Comparison of ENCODE assay signal across 17 mouse cellular contexts in the genomic region with DNA sequence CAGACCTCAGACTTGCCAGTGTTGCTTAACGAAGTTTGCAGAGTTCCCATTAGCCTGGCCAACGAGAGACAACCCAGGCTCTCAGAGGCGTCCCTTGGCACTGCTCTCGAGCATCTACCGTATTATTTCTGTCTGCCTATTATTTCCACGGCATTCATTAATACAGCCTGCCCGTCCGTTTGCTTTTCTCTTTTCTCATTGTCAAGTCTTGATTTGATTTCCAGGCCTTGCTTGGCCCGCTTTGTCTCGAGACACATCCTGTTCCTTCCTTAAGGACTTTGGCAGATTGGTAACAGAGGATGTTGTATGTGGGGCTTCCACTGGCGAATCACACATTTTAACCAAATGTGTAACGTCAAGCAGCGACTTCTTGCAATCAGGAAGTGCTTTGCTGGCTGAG. TPM values are rescaled to one million over a fixed set of nuclear protein-coding genes. Genes with fewer than 3 reads are reported as not detected.
A peak's percentile ranks its signal among the peaks of the same experiment; 100 is the strongest.
DNase-seq lines count a peak whose midpoint lies in the region; ATAC-seq and TF ChIP-seq lines count a peak whose summit lies in the region.
"Had no signal": no experiment of that assay in that cellular context is flagged by ENCODE, and none has a peak within 500 bp of the region (broad histone marks: within the 10 kb centered on the region; RNA-seq: fewer than 3 reads in every experiment).

No protein-coding gene starts in this region.

- intact Hi-C loops in left cerebral cortex, postnatal 10 days (cut with DNase I), result loop anchor here (1.0 kb wide), 1 partner anchor 29 kb away; no protein-coding TSS in a partner anchor

- no peak for ATAC-seq in hindbrain, postnatal 0 days
- no peak for ATAC-seq in limb, embryonic 14.5 days (ENCODE audit: low FRiP score, low read depth)
- ATAC-seq: forebrain, embryonic 16.5 days had no signal

- H3K4me1 ChIP-seq in hindbrain, embryonic 10.5 days (replicated peaks), result peaks cover 9% of the 10 kb centered on the region; the same call in 1 of the 2 replicates
- no peaks in the 10 kb centered on the region for H3K4me1 ChIP-seq in hindbrain, postnatal 0 days (ENCODE audit: insufficient read depth, low read length)
- H3K4me1 ChIP-seq in limb, embryonic 14.5 days (ENCODE audit: control insufficient read depth, insufficient read depth, low read length), result peaks cover 9% of the 10 kb centered on the region
- H3K4me1 ChIP-seq: liver, embryonic 15.5 days; midbrain, embryonic 12.5 days had no signal

- TF ChIP-seq CTCF in hindbrain, postnatal 0 days (IDR thresholded peaks at IDR 0.05; ENCODE audit: low read depth), result no peak

- H3K27me3 ChIP-seq in hindbrain, embryonic 10.5 days (ENCODE audit: insufficient read depth, poor library complexity, severe bottlenecking), result no peaks in the 10 kb centered on the region
- H3K27me3 ChIP-seq in hindbrain, postnatal 0 days (ENCODE audit: insufficient read depth, low read length), result no peaks in the 10 kb centered on the region
- no peaks in the 10 kb centered on the region for H3K27me3 ChIP-seq in limb, embryonic 14.5 days (ENCODE audit: control insufficient read depth, insufficient read depth, low read length)
- H3K27me3 ChIP-seq: heart, embryonic 13.5 days; liver, embryonic 15.5 days; midbrain, embryonic 12.5 days had no signal

- WGBS in hindbrain, embryonic 10.5 days, result 80% methylated on average over 13 of the region's 13 CpGs
- WGBS in hindbrain, postnatal 0 days, result 39% methylated on average over 13 of the region's 13 CpGs
- WGBS in limb, embryonic 14.5 days, result 63% methylated on average over 13 of the region's 13 CpGs

- TF ChIP-seq POLR2A in limb, embryonic 14.5 days (IDR thresholded peaks at IDR 0.05; ENCODE audit: borderline replicate concordance, extremely low read depth, insufficient read depth, insufficient read length), result no peak

- H3K9me3 ChIP-seq in hindbrain, embryonic 10.5 days, result no peaks in the 10 kb centered on the region
- H3K9me3 ChIP-seq in hindbrain, postnatal 0 days (ENCODE audit: low read length), result no peaks in the 10 kb centered on the region
- no peaks in the 10 kb centered on the region for H3K9me3 ChIP-seq in limb, embryonic 14.5 days (ENCODE audit: control insufficient read depth, low read length)
- H3K9me3 ChIP-seq: heart, embryonic 13.5 days; liver, embryonic 15.5 days; midbrain, embryonic 12.5 days had no signal

- H3K36me3 ChIP-seq in hindbrain, embryonic 10.5 days, result no peaks in the 10 kb centered on the region
- H3K36me3 ChIP-seq in hindbrain, postnatal 0 days (ENCODE audit: insufficient read depth, low read length), result no peaks in the 10 kb centered on the region
- no peaks in the 10 kb centered on the region for H3K36me3 ChIP-seq in limb, embryonic 14.5 days (ENCODE audit: control insufficient read depth, insufficient read depth, low read length)
- H3K36me3 ChIP-seq: heart, embryonic 13.5 days; liver, embryonic 15.5 days; midbrain, embryonic 12.5 days had no signal

- DNase-seq in hindbrain, embryonic 10.5 days (ENCODE audit: low spot score), result no peak
- no peak for DNase-seq in hindbrain, postnatal 0 days (ENCODE audit: low spot score)
- peak; percentile 71 to 87 for DNase-seq in heart, adult 9 months (ENCODE audit: low spot score in 2 of 2)
- no peak for DNase-seq in limb, embryonic 14.5 days (ENCODE audit: low spot score)
- DNase-seq in right cerebral cortex, postnatal 4 days, result no peak
- no peak for DNase-seq in left cerebral cortex, postnatal 10 days (ENCODE audit: extremely low spot score in 1 of 2, low spot score in 2 of 2)
- no peak for DNase-seq in thymus, postnatal 0 days (ENCODE audit: low spot score)
- DNase-seq in right cerebral cortex, adult 18-20 months, result no peak
- DNase-seq: cerebellum, adult 11 months; left cerebral cortex, postnatal 4 days had no signal

- peak overlapping the region; percentile 46; the same call in 1 of the 2 replicates for H3K27ac ChIP-seq in hindbrain, embryonic 10.5 days
- no peak overlapping the region for H3K27ac ChIP-seq in hindbrain, postnatal 0 days
- 0 out of 2 replicates have a peak overlapping the region, but pooled peaks have one; percentile 9 for H3K27ac ChIP-seq in limb, embryonic 14.5 days (replicated peaks; ENCODE audit: low read depth, low read length)
- H3K27ac ChIP-seq: heart, embryonic 13.5 days; liver, embryonic 15.5 days; midbrain, embryonic 12.5 days had no signal

- no peak overlapping the region for H3K9ac ChIP-seq in hindbrain, postnatal 0 days (replicated peaks; ENCODE audit: low read length)
- no peak overlapping the region for H3K9ac ChIP-seq in limb, embryonic 14.5 days (ENCODE audit: low read depth, low read length, severe bottlenecking)
- H3K9ac ChIP-seq: heart, embryonic 13.5 days; liver, embryonic 15.5 days; midbrain, embryonic 12.5 days had no signal

- H3K4me2 ChIP-seq in hindbrain, postnatal 0 days (ENCODE audit: low read depth, low read length), result no peak overlapping the region
- no peak overlapping the region for H3K4me2 ChIP-seq in limb, embryonic 14.5 days (replicated peaks; ENCODE audit: low read depth, low read length, severe bottlenecking)
- H3K4me2 ChIP-seq: heart, embryonic 13.5 days; liver, embryonic 15.5 days; midbrain, embryonic 12.5 days had no signal

- H3K4me3 ChIP-seq in hindbrain, embryonic 10.5 days, result no peak overlapping the region
- no peak overlapping the region for H3K4me3 ChIP-seq in hindbrain, postnatal 0 days (ENCODE audit: low read length)
- H3K4me3 ChIP-seq in limb, embryonic 14.5 days (replicated peaks; ENCODE audit: low read length), result no peak overlapping the region
- H3K4me3 ChIP-seq: heart, embryonic 13.5 days; liver, embryonic 15.5 days; midbrain, embryonic 12.5 days had no signal

RNA-seq across cellular contexts. Expression of gene Chd9, which starts 13.2 kb away (rescaled TPM):
- polyA plus RNA-seq in hindbrain, embryonic 10.5 days (2016; fragmentation: Nextera tagmentation; extraction: Ambion mirVana), result 38.0 and 40.2 TPM in 2 replicates
- total RNA-seq in hindbrain, postnatal 0 days (2014; rRNA removed), result 87.2 and 112 TPM in 2 replicates
- polyA plus RNA-seq in hindbrain, postnatal 0 days (2015; fragmentation: Nextera tagmentation; extraction: Ambion mirVana), result 103 and 106 TPM in 2 replicates
- polyA plus RNA-seq in limb, embryonic 14.5 days (2012; rRNA removed), result 97.2 and 127 TPM in 2 replicates
- 143 and 153 TPM in 2 replicates for polyA plus RNA-seq in limb, embryonic 14.5 days (2014; fragmentation: Nextera tagmentation; extraction: Ambion mirVana)
- 100 to 1,000 TPM in 1 of 2 experiments, 10 to 100 TPM in 1; 97.6 to 104 TPM for total RNA-seq in left cerebral cortex, postnatal 10 days (2021)
- 148 and 160 TPM in 2 replicates for polyA plus RNA-seq in thymus, postnatal 0 days (2015; fragmentation: Nextera tagmentation; extraction: Ambion mirVana)

RNA-seq across cellular contexts. Expression of gene Gm19935, which starts 24.1 kb away (rescaled TPM):
- polyA plus RNA-seq in hindbrain, embryonic 10.5 days (2016; fragmentation: Nextera tagmentation; extraction: Ambion mirVana), result 0.16 and 0.73 TPM in 2 replicates
- 2.0 and 7.2 TPM in 2 replicates for total RNA-seq in hindbrain, postnatal 0 days (2014; rRNA removed)
- polyA plus RNA-seq in hindbrain, postnatal 0 days (2015; fragmentation: Nextera tagmentation; extraction: Ambion mirVana), result 3.9 and 5.5 TPM in 2 replicates
- not detected in 2 replicates for polyA plus RNA-seq in limb, embryonic 14.5 days (2012; rRNA removed)
- polyA plus RNA-seq in limb, embryonic 14.5 days (2014; fragmentation: Nextera tagmentation; extraction: Ambion mirVana), result not detected in 2 replicates
- total RNA-seq in left cerebral cortex, postnatal 10 days (2021), result under 1 TPM; 0.47 to 0.73 TPM
- 0.44 and 0.52 TPM in 2 replicates for polyA plus RNA-seq in thymus, postnatal 0 days (2015; fragmentation: Nextera tagmentation; extraction: Ambion mirVana)
- total RNA-seq: adrenal gland, postnatal 4 days; MEL had no signal
- polyA plus RNA-seq: heart, embryonic 13.5 days; kidney, embryonic 16.5 days; liver, embryonic 15.5 days; midbrain, embryonic 12.5 days had no signal

Comparison
In these comparisons a context has a peak if more than half of its experiments do, and no peak if none do; other contexts are left out.
1. DNase-seq: peak in heart, adult 9 months (2 of 2); none in hindbrain, embryonic 10.5 days (single experiment), hindbrain, postnatal 0 days (single experiment), limb, embryonic 14.5 days (single experiment), right cerebral cortex, postnatal 4 days (single experiment), left cerebral cortex, postnatal 10 days (0 of 2), thymus, postnatal 0 days (single experiment) and right cerebral cortex, adult 18-20 months (single experiment).